Mouse (Mus musculus) E14TG2a.4 (cell line): Measurements from ENCODE around the gene Rdh8.

Experiments
- CTCF ChIP-seq: conservative IDR thresholded peaks from 2 replicates; pipeline ENCODE4 v1.5.1; 2014; ENCODE audit warnings: low read length
- NANOG ChIP-seq: IDR thresholded peaks from 2 replicates; pipeline ENCODE4 v1.6.1; 2014; ENCODE audit warnings: borderline replicate concordance, low read length, mixed read lengths
- POU5F1 ChIP-seq: IDR thresholded peaks from 2 replicates; pipeline ENCODE4 v1.6.1; 2014; ENCODE audit warnings: low read length, borderline replicate concordance

- TF ChIP-seq CTCF (no peak), NANOG (no peak), POU5F1 (no peak)
Measured at GRCm38 (mm10) chr9:20862225-20862624, 43.9 kb downstream of the Rdh8 start.
